Mouse (Mus musculus): ENCODE measurements at regions not wholly inside any gene's neighbourhood (a gene's known extent, or its start where the extent isn't known, plus 50 kb on each side); places are given as distances from the start of the nearest gene placed in this dataset.

GRCm38 (mm10) chr1:61164271-61164670 lies 186.5 kb downstream of the Icos start:
- TF ChIP-seq CTCF (IDR thresholded peaks at IDR 0.05; ENCODE audit: low read depth) (no peak), EP300 (IDR thresholded peaks at IDR 0.05; ENCODE audit: low read depth) (no peak)
